Mouse (Mus musculus) cerebellum, adult 18-20 months (tissue): Measurements from ENCODE around the gene Ldb3.

Experiments used
- DNase-seq, 2 experiments: peaks; one replicate each; pipeline ENCODE4 v3.0.0; 2021

Gene Ldb3

GRCm38 (mm10) chr14:34553470-34553869, 35.0 kb downstream of the Ldb3 start:
- DNase-seq = no peak

- no peak for DNase-seq
Observed at GRCm38 (mm10) chr14:34552226-34552625, 36.3 kb downstream of the Ldb3 start.

- peak; percentile 85 to 92 for DNase-seq
Observed at GRCm38 (mm10) chr14:34549004-34549671, 39.3 kb downstream of the Ldb3 start.

GRCm38 (mm10) chr14:34548391-34549001, 40.0 kb downstream of the Ldb3 start:
- DNase-seq = peak; percentile 64 to 69

GRCm38 (mm10) chr14:34544545-34544944, 43.9 kb downstream of the Ldb3 start:
- DNase-seq = no peak

GRCm38 (mm10) chr14:34544001-34544400, 44.5 kb downstream of the Ldb3 start:
- no peak for DNase-seq

GRCm38 (mm10) chr14:34543596-34543995, 44.9 kb downstream of the Ldb3 start:
- DNase-seq = no peak

- DNase-seq = no peak
Observed at GRCm38 (mm10) chr14:34541896-34542295, 46.6 kb downstream of the Ldb3 start.

- no peak for DNase-seq
Observed at GRCm38 (mm10) chr14:34540685-34541162, 47.8 kb downstream of the Ldb3 start.

- no peak for DNase-seq
Observed at GRCm38 (mm10) chr14:34535883-34536282, 52.6 kb downstream of the Ldb3 start.

- DNase-seq = no peak
Observed at GRCm38 (mm10) chr14:34533537-34533936, 54.9 kb downstream of the Ldb3 start.

GRCm38 (mm10) chr14:34532536-34532935, 55.9 kb downstream of the Ldb3 start:
- no peak for DNase-seq

- no peak for DNase-seq
Observed at GRCm38 (mm10) chr14:34528804-34529203, 59.7 kb downstream of the Ldb3 start.

GRCm38 (mm10) chr14:34522701-34523100, 65.8 kb downstream of the Ldb3 start, which contains the start of gene 9230112D13Rik:
TSS of gene 9230112D13Rik (minus strand) at chr14:34522801.
- DNase-seq = no peak

GRCm38 (mm10) chr14:34517959-34518544, 70.4 kb downstream of the Ldb3 start:
- DNase-seq = no peak

GRCm38 (mm10) chr14:34516960-34517577, 71.4 kb downstream of the Ldb3 start:
- DNase-seq = no peak

GRCm38 (mm10) chr14:34515860-34516259, 72.6 kb downstream of the Ldb3 start:
- no peak for DNase-seq

GRCm38 (mm10) chr14:34514120-34514519, 74.4 kb downstream of the Ldb3 start:
- no peak for DNase-seq

- DNase-seq = no peak
Observed at GRCm38 (mm10) chr14:34512602-34513001, 75.9 kb downstream of the Ldb3 start.

- DNase-seq = no peak
Observed at GRCm38 (mm10) chr14:34511901-34512300, 76.6 kb downstream of the Ldb3 start.

GRCm38 (mm10) chr14:34508842-34509439, 79.5 kb downstream of the Ldb3 start:
- no peak for DNase-seq

- DNase-seq = no peak
Observed at GRCm38 (mm10) chr14:34508187-34508840, 80.2 kb downstream of the Ldb3 start.

GRCm38 (mm10) chr14:34505309-34505708, 83.2 kb downstream of the Ldb3 start:
- DNase-seq = no peak
